Mouse (Mus musculus): ENCODE results near the gene Pde4dip.

The Pde4dip gene

DNA sequence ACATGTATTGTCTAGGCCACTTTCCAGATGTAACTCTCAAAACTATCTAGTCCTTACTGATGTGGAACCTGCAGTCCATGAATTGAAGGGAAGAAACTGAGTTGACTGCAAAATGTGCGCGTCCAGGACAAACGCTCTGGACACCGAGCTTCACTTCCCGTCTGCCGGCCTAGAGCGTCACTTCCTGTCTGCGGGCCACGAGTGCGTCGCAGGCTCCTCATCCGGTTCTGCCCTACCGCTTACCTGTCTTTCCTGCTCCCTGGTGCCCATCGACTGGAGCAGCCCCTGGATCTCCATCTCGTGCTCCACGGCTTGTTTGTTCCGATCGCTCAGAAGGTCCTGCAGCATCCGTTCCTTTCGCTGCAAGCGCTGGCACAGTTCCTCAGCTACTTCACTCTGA lies 136.9 kb downstream of the Pde4dip start:
- DNase-seq (ENCODE audit: low spot score in 2 of 2), result no peak

DNA sequence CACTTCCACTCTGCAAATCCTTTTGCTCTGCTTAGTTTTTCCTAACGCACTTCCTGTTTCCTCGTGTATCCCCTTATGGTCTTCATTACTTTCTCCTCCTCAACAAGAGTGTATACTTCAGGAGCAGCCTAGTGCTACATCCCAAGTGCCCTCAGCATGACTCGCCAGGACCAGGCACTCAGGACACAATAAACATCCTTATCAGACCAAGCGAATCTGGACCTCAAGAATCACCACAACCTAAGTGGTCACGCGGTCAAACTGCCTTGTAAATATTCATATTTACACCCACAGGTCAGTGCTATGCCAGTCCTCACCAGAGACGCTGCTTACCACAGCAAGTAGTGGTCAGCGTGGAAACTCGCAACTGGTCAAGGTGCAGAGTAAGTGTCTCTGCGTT lies 139.7 kb downstream of the Pde4dip start:
- no peak for DNase-seq (ENCODE audit: low spot score in 2 of 2)

DNA sequence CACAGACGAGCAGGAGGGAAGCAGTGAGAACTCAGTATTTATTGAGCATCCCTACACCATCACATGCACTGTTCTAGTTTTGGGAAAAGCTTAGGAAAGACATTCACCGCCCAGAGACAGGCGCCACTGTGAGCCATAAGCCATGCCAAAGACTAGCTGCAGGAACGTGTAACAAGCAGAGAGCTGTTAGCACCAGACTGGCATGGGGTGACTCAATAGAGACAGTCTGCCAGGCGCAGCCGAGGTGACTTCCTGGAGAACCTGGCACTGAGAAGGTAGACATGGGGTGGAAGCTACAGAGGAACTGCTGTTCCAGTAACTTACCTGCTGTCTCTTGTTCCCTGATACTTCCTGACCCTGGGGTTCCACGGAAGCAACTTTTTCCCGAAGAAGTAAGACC lies 145.7 kb downstream of the Pde4dip start:
- DNase-seq (ENCODE audit: low spot score in 2 of 2), result no peak

DNA sequence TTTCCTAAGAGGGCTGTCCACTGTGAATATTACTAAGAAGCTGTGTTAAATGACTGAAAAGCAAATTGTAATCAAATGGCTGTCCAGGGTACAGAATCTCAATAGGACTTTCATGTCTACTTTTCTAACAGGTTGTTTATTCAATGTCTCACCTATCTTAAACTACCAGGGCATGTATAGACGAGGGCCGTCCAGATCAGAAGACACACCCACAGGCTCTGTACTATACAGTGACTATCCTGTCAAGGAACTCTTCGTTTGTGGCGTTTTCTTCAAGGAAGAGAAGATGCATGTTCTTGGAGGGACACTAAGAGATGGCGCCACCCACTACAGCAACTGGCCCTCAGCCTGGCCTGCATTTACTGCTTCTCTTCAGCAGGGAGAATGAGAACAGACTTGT lies 152.9 kb downstream of the Pde4dip start:
- no peak for DNase-seq (ENCODE audit: low spot score in 2 of 2)

DNA sequence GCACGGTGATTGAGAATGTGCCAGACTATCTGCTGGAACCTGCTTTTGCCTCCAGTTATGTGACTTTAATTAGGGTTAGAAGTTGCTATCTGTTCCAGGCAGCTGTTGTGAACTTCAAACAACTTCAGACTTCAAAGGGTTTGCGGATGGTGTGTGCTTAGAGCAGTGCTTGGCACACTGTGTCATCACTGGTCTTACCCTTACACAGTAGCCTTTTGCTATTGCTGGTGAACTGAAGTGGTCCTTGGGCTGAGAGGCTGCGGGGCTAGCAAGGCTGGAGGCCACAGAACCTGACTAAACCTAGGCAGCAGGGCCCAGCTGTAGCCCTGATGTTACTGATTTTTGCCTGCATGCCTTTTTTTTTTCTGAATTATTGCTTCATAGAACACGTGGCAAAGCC lies 154.2 kb downstream of the Pde4dip start:
- no peak for DNase-seq (ENCODE audit: low spot score in 2 of 2)

DNA sequence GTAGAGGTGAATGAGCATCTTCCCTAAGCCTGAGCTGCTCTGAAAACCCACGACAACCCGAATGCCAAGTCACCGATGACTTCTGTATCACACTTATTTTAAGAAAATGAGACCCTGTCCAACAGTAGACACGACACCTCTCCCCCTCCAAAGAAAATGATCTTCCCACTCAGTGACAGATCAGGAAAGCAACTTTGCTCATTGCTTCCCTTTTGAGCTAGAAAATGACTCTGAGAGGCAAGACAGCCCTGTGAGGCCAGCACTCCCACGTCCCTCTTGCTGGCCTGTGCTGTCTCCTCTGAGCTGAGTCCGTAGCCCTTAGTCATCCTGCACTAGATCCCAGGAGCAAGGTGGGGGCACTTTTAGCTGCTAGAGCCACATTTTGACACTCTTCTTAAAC lies 155.9 kb downstream of the Pde4dip start:
- no peak for DNase-seq (ENCODE audit: low spot score in 2 of 2)

DNA sequence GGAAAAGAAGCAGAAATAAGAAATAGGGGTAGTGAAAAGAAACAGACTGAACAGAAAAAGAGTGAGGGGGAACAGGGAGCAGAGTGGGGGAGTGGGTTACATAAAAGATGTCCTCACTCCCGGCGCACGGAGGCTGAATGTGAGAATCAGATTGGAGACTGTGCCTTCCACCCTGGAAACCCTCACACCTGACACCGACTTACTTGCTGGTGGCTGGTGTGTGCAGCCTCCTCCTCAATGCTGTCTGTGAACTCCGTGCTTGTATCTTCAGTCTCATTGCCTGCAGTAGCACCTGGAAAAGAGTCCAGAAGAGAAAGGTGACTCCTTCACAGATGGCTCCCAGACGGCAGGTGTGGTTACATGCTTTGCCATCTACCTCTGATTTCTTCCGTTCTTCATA lies 157.9 kb downstream of the Pde4dip start:
- DNase-seq (ENCODE audit: low spot score in 2 of 2), result no peak

DNA sequence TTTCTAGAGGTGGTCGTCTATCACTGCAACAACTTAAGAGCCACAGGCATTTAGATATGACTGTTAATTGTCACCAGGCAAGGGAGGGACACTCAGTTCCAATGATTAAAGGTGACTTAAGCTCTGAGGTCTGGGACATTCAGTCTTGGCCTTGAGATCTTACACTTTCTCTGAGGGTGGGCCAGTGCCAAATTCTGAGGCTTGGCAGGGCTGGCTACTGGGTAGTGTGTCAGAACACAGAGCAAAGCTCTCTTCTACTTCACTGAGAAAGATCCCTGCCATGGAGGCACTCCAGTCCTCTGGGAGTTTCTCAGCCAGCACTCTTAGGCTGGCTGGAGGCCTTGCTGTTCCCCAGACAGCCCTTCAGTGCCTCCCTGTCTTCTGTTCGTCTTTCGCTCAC lies 158.4 kb downstream of the Pde4dip start:
- DNase-seq (ENCODE audit: low spot score in 2 of 2), result no peak

DNA sequence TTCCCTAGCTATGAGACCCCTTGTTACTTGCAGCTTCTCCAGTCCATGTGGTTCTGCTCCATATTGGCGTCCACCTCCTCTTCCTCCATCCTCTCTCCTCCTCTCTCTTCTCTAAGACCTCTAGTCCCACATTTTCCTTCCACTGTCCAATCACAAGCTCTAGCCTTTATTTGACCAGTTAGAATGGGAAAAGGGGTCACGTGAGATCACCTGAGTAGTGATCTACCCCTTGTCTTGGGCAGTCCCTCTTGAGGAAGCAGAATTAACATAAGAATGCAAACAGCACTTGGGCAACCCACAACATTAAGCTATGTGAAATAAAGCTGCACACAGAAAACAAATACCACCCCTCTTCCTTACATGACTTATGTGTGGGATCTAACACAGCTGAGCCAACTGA lies 160.7 kb downstream of the Pde4dip start:
- DNase-seq (ENCODE audit: low spot score in 2 of 2), result no peak

DNA sequence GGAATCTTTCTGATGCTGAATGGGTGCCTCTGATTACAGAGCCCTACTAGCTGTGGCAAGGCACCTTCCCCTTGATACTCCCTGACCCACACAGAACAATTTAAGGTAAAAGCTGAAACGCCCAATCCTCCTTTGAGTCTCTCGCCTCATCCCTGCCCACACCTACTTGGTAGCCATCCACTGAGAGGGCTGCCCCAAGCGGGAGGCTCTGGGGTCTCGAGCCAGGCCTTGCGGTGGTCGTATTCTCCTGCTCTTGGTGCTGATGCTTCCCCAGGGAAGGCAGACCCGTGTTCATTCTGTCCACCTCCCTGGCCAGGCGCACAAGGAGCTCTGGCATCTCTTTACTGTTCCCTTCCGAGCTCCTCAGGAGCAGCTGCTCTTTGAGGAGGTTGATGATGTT lies 169.4 kb downstream of the Pde4dip start:
- DNase-seq (ENCODE audit: low spot score in 2 of 2), result no peak

DNA sequence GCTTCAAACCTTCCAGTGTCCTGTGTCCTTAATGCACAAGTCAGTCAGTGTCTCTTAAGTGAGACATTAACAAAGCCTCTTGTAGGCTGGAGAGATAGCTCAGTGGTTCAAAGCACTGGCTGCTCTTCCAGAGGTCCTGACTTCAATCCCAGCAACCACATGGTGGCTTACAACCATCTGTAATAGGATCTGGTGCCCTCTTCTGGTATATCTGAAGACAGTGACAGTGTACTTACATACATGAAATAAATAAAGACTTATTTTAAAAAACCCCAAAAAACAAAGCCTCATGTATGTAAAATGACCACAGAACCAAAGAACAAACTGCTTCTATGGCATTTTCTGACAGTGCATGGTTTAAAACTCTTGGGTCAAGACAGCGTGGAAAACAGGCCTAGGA lies 172.6 kb downstream of the Pde4dip start:
- no peak for DNase-seq (ENCODE audit: low spot score in 2 of 2)

DNA sequence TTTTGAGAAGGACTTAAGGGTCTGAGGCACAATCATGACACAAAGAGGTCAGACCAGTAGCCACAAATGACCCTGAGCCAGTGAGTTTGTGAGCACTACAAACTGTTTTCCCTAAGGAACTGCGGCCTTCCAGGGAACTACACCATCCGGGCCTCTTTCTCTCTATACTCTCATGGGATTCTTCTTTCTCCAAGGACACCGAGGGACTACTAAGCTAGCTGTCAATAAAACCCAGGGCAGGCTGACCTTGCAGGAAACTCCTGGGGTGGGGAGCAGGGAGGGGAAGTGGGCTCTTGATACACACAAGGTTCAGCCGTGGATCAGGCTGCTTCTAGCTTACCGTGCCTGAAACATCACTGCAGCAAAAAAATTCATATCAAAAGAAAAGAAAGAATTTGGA lies 177.6 kb downstream of the Pde4dip start:
- no peak for DNase-seq (ENCODE audit: low spot score in 2 of 2)

DNA sequence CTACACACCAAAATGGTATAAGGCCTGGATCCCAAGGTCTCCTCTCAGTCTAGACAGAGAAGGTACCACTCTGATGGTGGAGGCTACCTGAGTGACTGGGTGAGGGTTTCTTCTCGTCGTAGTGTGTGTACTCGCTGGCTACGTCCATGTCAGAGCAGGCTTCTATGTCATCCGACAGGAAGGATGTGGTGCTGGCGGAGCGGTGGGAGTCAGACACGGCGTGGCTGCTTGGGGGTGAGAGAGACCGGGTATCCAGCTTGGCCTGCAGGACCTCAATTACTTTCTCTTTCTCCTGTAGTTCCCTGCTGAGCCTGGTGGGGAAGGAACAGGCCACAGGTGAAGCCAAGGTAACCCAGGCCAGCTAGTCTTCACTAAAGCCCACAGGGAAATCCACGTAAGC lies 178.4 kb downstream of the Pde4dip start:
- no peak for DNase-seq (ENCODE audit: low spot score in 2 of 2)

DNA sequence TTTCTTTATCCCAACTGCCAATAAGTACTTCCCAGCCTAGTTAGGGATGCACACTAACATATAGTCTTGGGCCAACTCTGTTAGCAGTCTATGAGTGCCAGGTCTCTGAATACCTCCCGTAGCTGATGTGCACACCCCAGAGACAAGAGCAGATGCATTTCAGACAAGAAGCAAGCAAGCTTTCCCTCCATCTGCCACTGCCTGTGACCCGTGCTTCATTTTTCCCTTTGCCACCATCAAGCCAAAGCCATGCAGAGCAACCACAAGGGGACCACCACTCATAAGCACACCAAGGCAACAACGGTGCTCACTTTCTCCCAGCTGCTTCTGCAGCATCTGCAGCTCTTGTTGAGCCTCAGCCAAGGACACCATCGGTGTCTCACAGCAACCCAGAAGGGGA lies 181.9 kb downstream of the Pde4dip start:
- DNase-seq (ENCODE audit: low spot score in 2 of 2), result no peak

DNA sequence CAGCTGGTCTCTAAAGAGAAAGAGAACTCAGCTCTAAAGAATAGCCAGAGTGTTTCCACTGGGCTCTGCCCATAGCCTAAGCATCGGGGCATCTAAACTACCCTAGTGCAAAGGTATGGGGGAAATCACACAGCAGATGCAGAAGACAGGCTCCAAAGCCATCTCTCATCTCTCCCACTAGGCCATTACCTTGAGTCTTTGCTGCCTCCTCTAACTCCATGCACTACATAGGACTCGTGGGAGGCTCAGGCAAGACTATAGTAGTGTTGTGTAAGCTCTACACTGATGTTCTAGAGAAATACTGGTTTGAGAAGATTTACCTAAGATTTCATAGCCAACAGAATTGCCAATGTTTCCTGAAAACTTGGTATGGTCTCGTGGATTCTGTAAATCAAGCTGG lies 183.0 kb downstream of the Pde4dip start:
- no peak for DNase-seq (ENCODE audit: low spot score in 2 of 2)

DNA sequence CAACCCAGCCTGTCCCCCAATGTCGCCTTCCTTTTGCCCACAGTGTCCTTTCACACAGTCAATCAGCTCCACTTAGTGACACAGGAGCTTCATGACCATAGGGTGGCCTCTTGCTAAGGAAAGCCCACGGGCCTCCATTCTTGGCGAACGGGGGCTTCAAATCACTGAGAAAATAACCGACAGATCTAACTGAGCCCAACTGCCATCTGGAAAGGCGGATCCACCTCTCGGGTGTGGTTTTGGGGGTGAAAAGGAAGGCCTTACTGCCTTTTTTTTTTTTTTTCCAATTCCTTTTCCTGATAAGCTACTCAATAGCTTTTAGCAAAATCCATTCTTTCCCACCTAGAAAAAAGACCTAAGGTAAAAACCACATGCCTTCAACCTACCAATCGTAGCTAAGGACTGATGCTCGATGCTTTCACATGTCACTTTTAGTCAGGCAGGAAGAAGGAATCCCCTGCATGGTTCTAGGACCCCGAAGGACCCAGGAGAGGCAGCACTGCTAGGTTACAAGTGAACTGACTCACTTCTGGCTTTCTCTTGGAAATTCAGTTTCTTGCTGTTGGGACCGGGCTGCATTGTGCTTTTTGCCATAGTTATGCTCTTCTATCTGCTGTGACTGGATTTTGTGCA lies 185.9 kb downstream of the Pde4dip start:
- DNase-seq (ENCODE audit: low spot score in 2 of 2), result no peak

DNA sequence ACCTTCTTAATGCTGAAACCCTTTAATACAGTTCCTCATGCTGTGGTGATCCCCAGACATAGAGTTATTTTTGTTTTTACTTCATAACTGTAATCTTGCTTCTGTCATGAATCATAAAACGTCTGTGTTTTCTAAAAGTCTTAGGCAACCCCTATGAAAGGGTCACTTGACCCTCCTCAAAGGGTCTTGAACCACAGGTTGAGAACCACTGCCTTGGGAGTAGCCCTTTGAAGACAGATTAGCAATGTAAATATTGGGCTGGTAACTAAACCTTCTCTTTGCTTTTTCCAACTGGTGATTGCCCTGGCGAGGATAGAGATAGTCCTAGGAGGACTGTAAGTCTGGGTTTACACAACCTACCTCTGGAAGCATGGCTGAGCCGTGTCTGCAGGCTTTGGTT lies 187.3 kb downstream of the Pde4dip start:
- DNase-seq (ENCODE audit: low spot score in 2 of 2), result no peak

DNA sequence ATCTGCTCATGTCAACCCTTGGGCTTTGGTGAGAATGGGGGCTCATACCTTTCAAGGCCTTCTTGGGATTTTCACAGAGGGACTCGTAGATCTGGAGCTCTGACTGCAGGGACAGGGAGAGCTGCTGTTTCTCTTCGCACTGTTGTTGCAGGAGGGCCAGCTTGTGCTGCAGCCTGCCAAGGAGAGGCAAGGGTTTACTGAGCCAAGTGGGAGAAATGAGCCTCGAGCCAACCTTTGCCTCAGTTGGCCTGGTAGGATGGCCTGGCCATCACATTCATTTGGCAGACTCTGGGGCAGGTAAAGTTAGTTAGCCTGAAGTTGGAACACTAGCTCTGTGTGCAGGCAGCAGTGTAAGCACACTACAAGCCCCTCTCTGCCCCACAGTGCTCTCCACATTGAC lies 189.4 kb downstream of the Pde4dip start:
- DNase-seq (ENCODE audit: low spot score in 2 of 2), result no peak

DNA sequence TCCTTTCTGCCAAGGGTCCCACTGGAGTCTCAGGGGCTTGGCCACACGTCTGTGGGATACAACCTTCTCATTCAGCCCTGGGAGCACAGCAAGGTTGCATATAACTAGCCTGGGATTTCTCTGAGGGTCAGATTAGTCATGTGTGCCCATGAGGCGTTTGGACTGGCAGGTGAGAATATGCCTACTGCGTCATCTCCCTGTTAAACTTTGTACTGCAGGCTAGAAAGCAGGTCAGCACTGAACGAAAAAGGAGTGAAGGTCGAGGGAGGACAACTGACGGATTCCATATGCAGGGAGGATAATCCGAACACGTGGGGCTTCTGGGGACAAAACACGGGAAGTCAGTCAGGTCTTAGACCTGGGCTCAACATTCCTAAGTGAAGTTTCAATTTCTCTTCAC lies 191.2 kb downstream of the Pde4dip start:
- DNase-seq (ENCODE audit: low spot score in 2 of 2), result no peak

DNA sequence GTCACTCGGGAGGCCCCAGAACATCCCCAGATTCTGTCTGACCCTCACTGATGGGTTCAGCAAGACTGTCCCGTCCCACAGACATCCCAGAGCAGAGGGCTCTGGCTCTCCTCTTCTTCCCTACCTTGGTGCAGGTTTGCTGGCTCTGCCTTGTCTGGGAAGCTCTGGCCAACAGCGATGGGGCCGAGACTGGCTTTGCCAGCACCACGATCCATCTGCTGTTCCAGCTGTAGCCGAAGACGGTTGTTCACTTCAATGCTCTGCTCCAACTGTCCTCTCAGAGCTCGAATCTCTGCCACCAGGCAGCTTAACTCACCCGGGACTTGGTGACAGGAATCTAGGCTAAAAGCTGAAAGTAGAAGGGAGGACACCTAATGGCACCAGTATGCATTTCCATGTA lies 191.6 kb downstream of the Pde4dip start:
- DNase-seq (ENCODE audit: low spot score in 2 of 2), result no peak

DNA sequence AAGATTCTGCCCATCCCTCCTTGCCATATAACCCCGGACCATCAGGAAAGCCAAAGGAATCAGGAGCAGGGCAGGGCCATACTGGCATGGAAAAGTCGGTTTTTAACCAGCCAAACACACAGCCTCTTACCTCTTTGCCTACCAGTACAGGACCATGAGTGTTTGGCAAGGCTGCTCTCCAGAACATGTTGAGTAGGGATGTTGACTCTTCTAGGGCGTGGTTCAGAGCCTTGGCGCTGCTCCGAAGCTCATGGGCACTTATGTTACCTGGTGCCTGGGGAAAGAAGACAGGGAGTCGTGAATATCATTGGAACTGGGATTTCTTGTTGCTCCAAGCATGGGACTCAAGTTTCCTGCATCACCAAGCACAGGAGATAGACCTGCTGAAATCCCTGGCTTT lies 194.7 kb downstream of the Pde4dip start:
- no peak for DNase-seq (ENCODE audit: low spot score in 2 of 2)

DNA sequence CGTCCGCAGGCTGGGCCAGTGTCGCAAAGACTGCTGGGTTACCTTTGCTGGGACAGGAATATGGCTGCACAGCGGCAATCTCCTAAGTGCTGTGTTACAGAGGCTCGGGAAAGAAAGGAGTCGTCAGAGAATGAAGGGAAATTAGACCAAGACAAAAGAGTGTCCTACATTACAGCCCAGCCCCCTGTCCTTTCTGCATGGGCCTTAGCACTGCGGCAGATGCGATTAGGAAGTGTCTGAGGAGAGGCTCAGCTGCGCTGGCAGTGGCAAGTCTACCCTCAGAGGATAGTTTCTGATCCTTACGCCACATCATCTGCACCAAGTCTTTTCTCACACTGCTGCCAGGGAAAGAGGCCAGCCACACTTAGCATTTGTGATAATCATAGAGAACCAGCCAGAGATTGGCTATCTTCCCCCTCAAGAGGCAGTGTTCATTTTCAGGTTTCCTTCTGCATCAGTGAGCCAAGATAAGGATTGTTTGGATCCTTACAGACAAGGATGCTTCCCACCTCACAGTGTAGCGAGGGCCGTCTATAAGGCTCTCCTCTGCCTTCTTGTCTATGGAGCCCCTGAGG lies 197.0 kb downstream of the Pde4dip start:
- DNase-seq (ENCODE audit: low spot score in 2 of 2), result no peak

DNA sequence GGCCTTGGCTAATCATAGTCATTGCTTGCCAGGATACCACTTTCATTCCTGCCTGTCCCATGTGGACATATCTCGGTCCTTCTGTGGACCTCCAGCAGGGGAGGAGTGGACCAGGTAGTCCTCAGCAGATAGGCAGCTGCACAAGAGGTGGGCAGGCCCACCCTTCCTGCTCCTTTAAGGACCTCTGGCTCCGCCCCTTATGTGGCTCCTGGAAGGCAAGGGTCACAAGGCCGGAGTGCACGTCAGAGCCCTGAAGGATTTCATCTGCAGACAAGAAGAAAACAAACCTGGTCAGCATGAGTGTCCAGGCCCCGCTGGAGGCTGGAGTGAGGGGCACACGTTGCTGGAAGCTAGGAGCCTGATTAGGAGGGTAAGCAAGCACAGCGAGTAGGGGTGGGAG lies 197.9 kb downstream of the Pde4dip start:
- no peak for DNase-seq (ENCODE audit: low spot score in 2 of 2)

DNA sequence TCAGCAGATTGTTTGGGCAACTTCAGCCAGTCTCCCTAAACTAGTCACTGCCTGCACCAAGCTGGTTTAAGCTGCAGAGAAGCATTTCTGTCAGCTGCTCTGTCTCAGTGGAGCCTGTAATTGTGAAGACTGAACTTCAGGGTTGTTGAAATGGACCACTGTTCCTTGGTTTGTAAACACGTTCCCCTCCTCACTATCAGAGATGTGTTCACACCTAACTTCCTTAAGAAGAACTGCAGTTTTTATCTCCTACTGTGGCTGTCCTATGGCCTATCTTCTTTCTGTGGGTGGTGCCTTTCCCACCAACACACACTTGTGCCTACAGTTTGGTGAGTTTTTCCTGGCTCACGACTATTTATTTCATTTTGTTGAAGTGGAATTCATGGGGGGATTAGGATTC lies 199.2 kb downstream of the Pde4dip start:
- no peak for DNase-seq (ENCODE audit: low spot score in 2 of 2)
